Comparison of ENCODE assay signal across 10 mouse cellular contexts in genomic region chr5:122080930-122081329, GRCm38 (mm10). TPM values are rescaled to one million over a fixed set of nuclear protein-coding genes. Genes with fewer than 3 reads are reported as not detected.
DNase-seq lines count a peak whose midpoint lies in the region; ATAC-seq lines count a peak whose summit lies in the region.
"Had no signal": no experiment of that assay in that cellular context is flagged by ENCODE, and none has a peak within 500 bp of the region (broad histone marks: within the 10 kb centered on the region; RNA-seq: fewer than 3 reads in every experiment).

No protein-coding gene starts in this region.

- H3K4me1 ChIP-seq in heart, embryonic 16.5 days (ENCODE audit: control insufficient read depth, insufficient read depth, low read length): peaks cover 11% of the 10 kb centered on the region

- H3K4me2 ChIP-seq in heart, embryonic 16.5 days (ENCODE audit: low read depth, low read length): no peak overlapping the region

- no peaks in the 10 kb centered on the region for H3K27me3 ChIP-seq in heart, embryonic 16.5 days (ENCODE audit: control insufficient read depth, insufficient read depth, low read length)

- H3K36me3 ChIP-seq in heart, embryonic 16.5 days (ENCODE audit: control insufficient read depth, insufficient read depth): no peaks in the 10 kb centered on the region

- DNase-seq in heart, adult 8-10 months (ENCODE audit: low spot score): no peak
- DNase-seq in brain, embryonic 18.5 days (ENCODE audit: low read depth, low spot score): peak; percentile 64
- peak; percentile 67 to 86 for DNase-seq in frontal cortex, adult 2 months (ENCODE audit: extremely low spot score in 1 of 2, low spot score in 1 of 2)
- peak; percentile 80 to 81 for DNase-seq in left cerebral cortex, postnatal 36 days (ENCODE audit: low spot score in 2 of 2)
- no peak for DNase-seq in embryo, embryonic 11 days
- no peak for DNase-seq in kidney, postnatal 14 days
- DNase-seq in adrenal gland, postnatal 36 days: no peak

- H3K9ac ChIP-seq in heart, embryonic 16.5 days (ENCODE audit: low read length): no peak overlapping the region

- H3K27ac ChIP-seq in heart, embryonic 16.5 days (ENCODE audit: low read length): no peak overlapping the region

- ATAC-seq in heart, embryonic 16.5 days (replicated peaks; ENCODE audit: extremely low read depth, insufficient read depth, low FRiP score): peak; percentile 80

- 43% methylated on average over 11 of the region's 11 CpGs for WGBS in heart, embryonic 16.5 days

- H3K9me3 ChIP-seq in heart, embryonic 16.5 days (replicated peaks; ENCODE audit: control insufficient read depth, low read length): peaks cover 4% of the 10 kb centered on the region; the same call in 1 of the 2 replicates

- H3K4me3 ChIP-seq in heart, embryonic 16.5 days (ENCODE audit: low read length): no peak overlapping the region

- intact Hi-C loops in left cerebral cortex, postnatal 36 days (cut with DNase I): no loop called here

RNA-seq across cellular contexts. Expression of gene Myl2, which starts 19.8 kb away (rescaled TPM):
- polyA plus RNA-seq in heart, embryonic 16.5 days (2015; fragmentation: Nextera tagmentation; extraction: Ambion mirVana): 7,978 and 9,755 TPM in 2 replicates
- over 10,000 TPM; 21,987 to 25,864 (median 23,706) TPM for total RNA-seq in heart, adult 8-10 months (2022)
- polyA plus RNA-seq in frontal cortex, adult 2 months (2012; rRNA removed): 1.8 TPM in 2 replicates
- 1 to 10 TPM; 1.3 to 1.6 TPM for total RNA-seq in left cerebral cortex, postnatal 36 days (2021)
- 1 to 10 TPM in 1 of 2 experiments, not detected in 1; 2.0 TPM for total RNA-seq in adrenal gland, postnatal 36 days (2021)
- total RNA-seq: CH12.LX had no signal

RNA-seq across cellular contexts. Expression of gene Cux2, which starts 31.0 kb away (rescaled TPM):
- polyA plus RNA-seq in heart, embryonic 16.5 days (2015; fragmentation: Nextera tagmentation; extraction: Ambion mirVana): 3.0 and 3.7 TPM in 2 replicates
- total RNA-seq in heart, adult 8-10 months (2022): 10 to 100 TPM; 16.1 to 21.3 (median 20.0) TPM
- polyA plus RNA-seq in frontal cortex, adult 2 months (2012; rRNA removed): 65.9 and 80.2 TPM in 2 replicates
- 100 to 1,000 TPM; 187 to 216 TPM for total RNA-seq in left cerebral cortex, postnatal 36 days (2021)
- total RNA-seq in adrenal gland, postnatal 36 days (2021): 10 to 100 TPM; 18.6 to 20.9 TPM

RNA-seq across cellular contexts. Expression of gene Ccdc63, which starts 59.7 kb away (rescaled TPM):
- polyA plus RNA-seq in heart, embryonic 16.5 days (2015; fragmentation: Nextera tagmentation; extraction: Ambion mirVana): 0.12 and 0.56 TPM in 2 replicates
- total RNA-seq in heart, adult 8-10 months (2022): under 1 TPM in 1 of 4 experiments, not detected in 3; 0.37 TPM
- polyA plus RNA-seq in frontal cortex, adult 2 months (2012; rRNA removed): 0.42 and 1.2 TPM in 2 replicates
- under 1 TPM; 0.30 to 0.72 TPM for total RNA-seq in left cerebral cortex, postnatal 36 days (2021)
- total RNA-seq in adrenal gland, postnatal 36 days (2021): not detected
- polyA plus RNA-seq: embryonic facial prominence, embryonic 11.5 days had no signal

Comparison
In these comparisons a context has a peak if more than half of its experiments do, and no peak if none do; other contexts are left out.
1. DNase-seq: peak in brain, embryonic 18.5 days (single experiment), frontal cortex, adult 2 months (2 of 2) and left cerebral cortex, postnatal 36 days (2 of 2); none in heart, adult 8-10 months (single experiment), embryo, embryonic 11 days (single experiment), kidney, postnatal 14 days (single experiment) and adrenal gland, postnatal 36 days (0 of 2).
2. RNA of gene Myl2, which starts 19.8 kb away (total RNA-seq): 21,987 to 25,864 TPM in heart, adult 8-10 months; 2.0 TPM in adrenal gland, postnatal 36 days and 1.3 to 1.6 TPM in left cerebral cortex, postnatal 36 days; every median in the first group is over 1,000 times any median in the second.
3. RNA of gene Cux2, which starts 31.0 kb away (total RNA-seq): 187 to 216 TPM in left cerebral cortex, postnatal 36 days; 18.6 to 20.9 TPM in adrenal gland, postnatal 36 days and 16.1 to 21.3 TPM in heart, adult 8-10 months; every median in the first group is over 4 times any median in the second.